Mouse (Mus musculus) liver, embryonic 14.5 days (tissue): ENCODE data around the gene Zfp780b.
"Not testable (repeated sequence)": the region's sequence is repeated elsewhere in the genome, so short reads cannot be mapped to it uniquely, and the experiment has no call there.

Source experiments
- CTCF ChIP-seq: IDR thresholded peaks from 2 replicates; pipeline ENCODE4 v1.5.1; 2016; ENCODE audit warnings: antibody characterized with exemption, low read depth, control low read depth
- EP300 ChIP-seq: IDR thresholded peaks from 2 replicates; pipeline ENCODE4 v1.6.1; 2016; ENCODE audit warnings: antibody characterized with exemption, low read depth

GRCm38 (mm10) chr7:27927041-27927440, 51.9 kb downstream of the Zfp780b start:
- TF ChIP-seq CTCF, EP300: not testable (repeated sequence)
